Mouse (Mus musculus): Measurements from ENCODE around the gene Pheta1.
"Not testable (repeated sequence)": the region's sequence is repeated elsewhere in the genome, so short reads cannot be mapped to it uniquely, and the experiment has no call there.

The Pheta1 gene

GRCm38 (mm10) chr5:121846322-121846721 is 2.5 kb upstream of the Pheta1 start:
- no peak for DNase-seq

DNA sequence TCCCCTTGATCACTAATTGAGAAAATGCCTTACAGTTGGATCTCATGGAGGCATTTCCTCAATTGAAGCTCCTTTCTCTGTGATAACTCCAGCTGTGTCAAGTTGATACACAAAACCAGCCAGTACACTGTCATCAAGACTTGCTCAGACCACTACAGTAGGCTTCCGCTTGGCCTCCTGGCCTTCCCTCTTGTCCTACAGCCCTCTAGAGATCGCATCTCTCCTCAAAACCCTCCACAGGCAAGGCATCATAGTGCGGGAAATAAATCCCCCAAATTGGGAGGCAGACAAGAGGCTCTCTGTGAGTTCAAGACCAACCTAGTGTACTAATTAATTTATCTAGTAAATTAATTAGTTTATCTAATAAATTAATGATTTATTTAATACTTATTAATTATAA is 1.5 kb upstream of the Pheta1 start:
- not testable (repeated sequence) for DNase-seq

- peak; percentile 73 for DNase-seq
These were observed 707 bp upstream of the Pheta1 start for GRCm38 (mm10) chr5:121848035-121848519.

DNA sequence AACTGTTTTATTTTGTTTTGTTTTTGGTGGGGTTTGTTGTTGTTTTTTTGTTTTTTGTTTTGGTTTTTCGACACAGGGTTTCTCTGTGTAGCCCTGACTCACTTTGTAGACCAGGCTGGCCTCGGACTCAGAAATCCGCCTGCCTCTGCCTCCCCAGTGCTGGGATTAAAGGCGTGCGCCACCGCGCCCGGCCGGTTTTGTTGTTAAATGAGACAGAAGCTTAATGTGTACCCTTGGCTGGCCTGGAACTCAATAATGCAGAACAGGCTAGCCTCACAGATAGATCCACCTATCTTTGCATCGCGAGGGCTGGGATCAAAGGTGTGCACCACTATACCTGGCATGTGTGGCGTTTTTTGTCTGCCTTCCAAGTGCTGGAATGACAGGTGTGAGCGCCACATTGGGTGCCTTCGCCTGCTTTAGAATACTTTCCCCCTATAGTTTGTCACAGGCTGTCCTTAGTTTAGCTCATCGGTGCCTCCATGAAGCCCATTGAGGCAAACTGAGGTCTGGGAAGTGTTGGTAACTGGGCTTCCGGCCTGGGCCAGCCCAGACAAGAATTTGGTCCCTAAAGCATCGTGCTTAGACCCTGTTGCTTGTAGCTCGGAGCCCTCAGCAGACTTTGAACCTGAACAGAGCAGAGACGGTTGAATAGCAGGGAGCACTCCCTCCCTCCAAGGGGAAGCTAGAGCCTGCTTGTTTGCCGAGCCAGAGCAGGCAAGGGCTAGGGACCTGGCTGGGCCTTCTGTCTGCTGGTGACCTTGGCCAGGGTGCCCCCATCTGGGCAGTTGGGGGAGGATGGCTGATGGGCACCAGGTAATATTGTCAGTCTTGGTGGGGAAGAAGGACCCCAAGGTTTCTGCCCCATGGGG is 930 bp downstream of the Pheta1 start:
- no peak for DNase-seq

- DNase-seq: no peak
These were observed 4.7 kb downstream of the Pheta1 start for GRCm38 (mm10) chr5:121853368-121854051.

- DNase-seq: no peak
These were observed 6.0 kb downstream of the Pheta1 start for GRCm38 (mm10) chr5:121854768-121855167.

- DNase-seq: no peak
These were observed 8.0 kb downstream of the Pheta1 start for GRCm38 (mm10) chr5:121856740-121857139.

DNA sequence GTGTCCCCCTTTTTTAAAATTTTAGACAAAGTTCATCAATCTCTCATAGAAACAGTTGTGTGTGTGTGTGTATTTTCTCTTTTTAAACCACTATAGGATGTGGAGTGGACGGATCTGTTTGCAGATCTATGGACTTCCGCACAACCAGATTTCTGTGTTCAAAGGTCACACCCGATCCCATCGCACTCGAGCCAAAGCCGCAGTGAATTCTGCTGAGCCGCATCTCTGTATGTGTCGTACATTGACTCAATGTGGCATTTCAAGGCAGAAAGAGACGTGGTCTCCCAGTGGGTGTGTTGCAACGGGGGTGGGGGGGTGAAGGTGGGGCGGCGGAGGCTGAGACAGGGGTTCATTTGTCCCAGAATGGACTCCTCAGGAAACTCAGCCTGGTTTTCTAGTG is 9.6 kb downstream of the Pheta1 start:
- DNase-seq: no peak

DNA sequence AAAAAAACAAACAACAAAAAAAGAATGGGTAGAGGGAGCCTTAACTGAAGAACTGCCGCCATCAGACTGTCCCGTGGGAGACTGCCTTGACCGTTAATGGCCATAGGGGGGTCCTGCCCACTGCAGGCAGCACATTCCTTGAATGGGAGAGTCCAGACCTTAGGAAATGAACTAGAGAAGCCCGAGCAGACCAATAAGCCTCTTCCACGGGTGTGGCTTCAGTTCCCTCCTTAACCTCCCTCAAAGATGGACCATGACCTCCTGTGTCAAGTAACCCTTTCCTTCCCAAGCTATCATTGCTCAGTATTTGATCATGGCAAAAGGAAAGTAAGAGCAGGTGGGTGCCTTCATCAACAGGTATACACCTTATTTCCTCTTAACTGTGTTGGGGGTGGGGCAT is 13.2 kb downstream of the Pheta1 start:
- DNase-seq: no peak

GRCm38 (mm10) chr5:121864330-121864729 is 15.5 kb downstream of the Pheta1 start:
- no peak for DNase-seq

DNA sequence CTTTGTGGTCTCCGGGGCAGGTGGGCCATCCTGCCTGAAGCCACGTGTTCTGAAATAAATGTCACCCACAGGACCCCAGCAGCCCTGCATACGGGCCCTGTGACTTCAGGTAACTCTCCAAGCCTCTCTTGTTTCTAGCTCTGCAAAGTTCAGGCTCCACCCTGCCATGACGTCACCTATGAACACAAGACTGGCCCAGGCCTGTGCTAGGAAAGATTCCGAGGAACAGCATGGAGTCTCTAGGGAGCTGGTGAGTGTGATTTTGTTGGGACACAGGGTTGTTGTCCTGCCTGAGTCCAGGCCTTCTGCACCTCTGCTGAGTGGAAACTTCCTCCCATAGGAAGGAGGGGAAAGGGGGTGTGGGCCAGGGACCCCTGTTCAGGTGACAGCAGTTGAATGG is 19.2 kb downstream of the Pheta1 start:
- DNase-seq: peak; percentile 13

GRCm38 (mm10) chr5:121870832-121871231 is 22.0 kb downstream of the Pheta1 start:
- no peak for DNase-seq

GRCm38 (mm10) chr5:121871515-121872030 is 22.8 kb downstream of the Pheta1 start:
- no peak for DNase-seq

- DNase-seq: peak; percentile 86
These were observed 23.4 kb downstream of the Pheta1 start for GRCm38 (mm10) chr5:121872158-121872557.

GRCm38 (mm10) chr5:121875041-121875440 is 26.3 kb downstream of the Pheta1 start:
- no peak for DNase-seq

- DNase-seq: no peak
These were observed 28.1 kb downstream of the Pheta1 start for GRCm38 (mm10) chr5:121876901-121877300.

DNA sequence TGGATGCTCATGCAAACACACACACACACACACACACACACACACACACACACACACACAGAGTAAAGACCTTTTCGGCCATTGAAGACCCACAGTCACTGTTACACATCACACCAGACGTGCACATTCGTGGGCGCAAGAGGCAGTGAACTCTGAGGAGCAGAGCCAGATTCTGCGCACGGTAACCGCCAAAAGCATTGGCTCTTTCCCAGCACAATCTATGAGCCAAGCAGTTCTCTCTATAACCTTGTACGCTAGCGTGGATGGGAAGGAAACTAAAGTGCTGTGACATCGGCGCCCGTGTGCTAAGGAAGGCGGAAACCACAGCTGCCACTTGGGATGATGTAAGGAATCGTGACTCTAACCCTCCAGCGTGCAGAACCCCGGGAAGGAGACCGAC is 29.9 kb downstream of the Pheta1 start:
- no peak for DNase-seq

DNA sequence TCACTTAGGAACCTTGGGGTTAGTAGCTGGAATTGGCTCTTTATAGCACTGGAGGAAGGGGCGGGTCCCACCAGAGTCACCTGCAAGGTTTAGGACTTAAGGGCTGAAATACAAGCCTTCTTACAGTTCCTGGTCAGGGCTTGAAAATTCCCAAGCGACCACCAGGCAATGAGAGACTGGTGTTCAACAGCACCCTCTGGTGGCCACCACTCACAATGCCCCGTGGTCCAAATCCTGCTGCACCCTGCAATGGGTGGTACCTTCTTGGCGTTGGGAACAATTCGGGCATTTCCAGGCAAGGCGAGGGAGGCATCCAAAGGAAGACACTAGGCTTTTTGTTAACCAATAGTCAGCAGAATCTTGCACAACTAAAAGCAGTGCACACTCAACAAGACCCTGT is 30.4 kb downstream of the Pheta1 start:
- peak; percentile 22 for DNase-seq

DNA sequence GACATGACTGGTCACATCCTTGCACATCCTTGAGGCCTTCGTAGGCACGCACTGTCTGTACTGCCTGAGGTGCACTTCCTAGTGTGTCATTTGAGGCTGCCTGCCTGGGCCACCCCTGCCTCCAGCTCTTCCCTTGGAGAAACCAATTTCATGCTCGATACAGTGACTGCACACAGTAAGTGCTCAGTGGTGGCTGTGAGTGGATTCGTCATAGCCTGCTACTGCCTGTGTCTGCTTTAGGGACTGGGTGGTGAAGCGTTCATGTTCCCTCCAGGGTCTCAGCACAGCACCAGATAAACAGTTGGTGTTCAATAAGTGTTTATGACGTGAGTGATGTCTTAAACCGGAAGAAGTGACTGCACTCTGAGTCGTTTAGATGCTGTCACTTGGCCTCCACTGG is 34.6 kb downstream of the Pheta1 start:
- no peak for DNase-seq

DNA sequence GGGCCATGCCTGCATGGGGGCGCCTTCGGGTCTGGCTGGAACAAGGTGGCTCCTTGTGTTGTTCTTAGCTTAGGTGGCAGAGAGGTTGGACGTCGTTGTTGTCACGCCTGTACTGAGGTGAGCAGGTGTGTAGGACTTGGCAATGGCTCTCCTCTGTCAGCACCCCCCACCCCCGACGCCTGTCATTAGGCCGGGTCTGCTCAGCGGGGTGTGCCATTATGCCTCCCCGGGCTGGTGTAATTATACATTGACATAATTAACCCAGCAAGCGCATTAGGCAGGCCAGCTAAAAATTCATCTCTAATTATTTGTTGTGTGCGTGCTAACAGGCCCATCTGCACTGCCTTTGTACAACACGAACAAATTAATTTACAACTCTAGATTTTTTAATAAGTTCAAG is 40.6 kb downstream of the Pheta1 start:
- DNase-seq: peak; percentile 22

DNA sequence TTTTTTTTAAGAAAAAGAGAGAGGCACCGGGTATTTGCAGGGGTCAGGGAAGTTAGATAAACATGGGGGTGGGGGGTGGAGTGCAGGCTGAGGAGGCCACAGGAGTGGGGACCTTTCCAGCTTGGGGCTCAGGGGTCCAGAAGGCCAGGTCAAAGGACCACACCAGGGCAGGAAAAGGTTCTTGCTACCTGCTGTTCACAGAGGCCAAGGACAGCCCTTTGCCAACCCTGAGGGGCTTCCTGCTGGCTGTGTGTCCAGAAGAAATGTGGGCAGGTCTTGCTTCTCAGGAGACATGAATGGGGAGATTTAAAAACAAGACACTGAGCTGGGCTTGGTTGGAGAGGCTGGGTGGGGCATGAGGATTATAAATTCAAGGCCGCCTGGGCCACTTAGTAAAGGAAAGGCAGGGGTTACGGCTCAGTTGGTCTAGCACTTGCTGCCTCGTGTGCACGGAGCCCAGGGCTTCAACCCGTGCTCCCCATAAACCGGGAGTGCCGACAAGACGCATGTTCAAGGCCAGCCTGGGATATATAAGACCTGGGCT is 41.1 kb downstream of the Pheta1 start:
- DNase-seq: peak; percentile 36

GRCm38 (mm10) chr5:121890925-121891324 is 42.1 kb downstream of the Pheta1 start:
- DNase-seq: no peak

- no peak for DNase-seq
These were observed 43.5 kb downstream of the Pheta1 start for GRCm38 (mm10) chr5:121892281-121892680.

GRCm38 (mm10) chr5:121893581-121893980 is 44.8 kb downstream of the Pheta1 start:
- peak; percentile 61 for DNase-seq

Data from embryo, embryonic 11 days (tissue).